Mouse (Mus musculus) liver, embryonic 12.5 days (tissue): ENCODE results near the gene Taok3. TPM values are rescaled to one million over a fixed set of nuclear protein-coding genes. Genes with fewer than 3 reads are reported as not detected.

Experiments used
- ATAC-seq: fragments of 200-750 bp; cut with Nextera tagmentation; 2 replicates; pipeline ENCODE4 v1.8.0; 2017; ENCODE audit warnings: moderate number of reproducible peaks, mild to moderate bottlenecking, moderate library complexity
- H3K27ac ChIP-seq: fragments of 300-500 bp; sonication (generic); 2 replicates; pipeline ENCODE4 v1.5.1; 2016; ENCODE audit warnings: mild to moderate bottlenecking
- H3K27me3 ChIP-seq: fragments of 300-500 bp; sonication (generic); replicated peaks from 2 replicates; pipeline ENCODE4 v1.6.1; 2016; ENCODE audit warnings: mild to moderate bottlenecking, moderate library complexity
- H3K36me3 ChIP-seq: fragments of 300-500 bp; sonication (generic); 2 replicates; pipeline ENCODE4 v1.6.1; 2016; ENCODE audit warnings: mild to moderate bottlenecking, moderate library complexity
- H3K4me1 ChIP-seq: fragments of 300-500 bp; sonication (generic); 2 replicates; pipeline ENCODE4 v1.6.1; 2016
- H3K4me2 ChIP-seq: fragments of 300-500 bp; sonication (generic); 2 replicates; pipeline ENCODE4 v1.6.1; 2016; ENCODE audit warnings: mild to moderate bottlenecking, moderate library complexity
- H3K4me3 ChIP-seq: fragments of 300-500 bp; sonication (generic); 2 replicates; pipeline ENCODE4 v1.5.1; 2016; ENCODE audit warnings: mild to moderate bottlenecking, moderate library complexity
- H3K9ac ChIP-seq: fragments of 300-500 bp; sonication (generic); 2 replicates; pipeline ENCODE4 v1.6.1; 2016; ENCODE audit warnings: mild to moderate bottlenecking, moderate library complexity
- H3K9me3 ChIP-seq: fragments of 300-500 bp; sonication (generic); replicated peaks from 2 replicates; pipeline ENCODE4 v1.6.1; 2016; ENCODE audit warnings: mild to moderate bottlenecking, moderate library complexity
- WGBS: fragments of 180-500 bp; shearing (Covaris S2); methylation state at CpG from one replicate; pipeline ENCODE4 v1.1.7; 2016; ENCODE audit not compliant: insufficient replicate concordance; 5-methylcytosine and 5-hydroxymethylcytosine counted together
- polyA plus RNA-seq: library from polyadenylated mRNA; unstranded; fragments of >200 nt; fragmentation: Nextera tagmentation; extraction: Ambion mirVana; gene quantifications from 2 replicates; pipeline ENCODE4 v1.2.1, GENCODE M21; 2016

The Taok3 gene
- polyA plus RNA-seq, 1 experiment from 2014 or later: 67.9 TPM

GRCm38 (mm10) chr5:117149054-117149942 lies 29.4 kb downstream of the Taok3 start:
- ATAC-seq: peak; percentile 53
- Histone ChIP-seq H3K4me3 (no peak overlapping the region), H3K36me3 (peaks cover 81% of the 10 kb centered on the region), H3K9me3 (peaks cover 11% of the 10 kb centered on the region), H3K4me1 (peaks cover 64% of the 10 kb centered on the region), H3K27ac (peak overlapping the region; percentile 32; the same call in 1 of the 2 replicates), H3K4me2 (peak overlapping the region; percentile 18; the same call in 1 of the 2 replicates), H3K27me3 (no peaks in the 10 kb centered on the region), H3K9ac (no peak overlapping the region)
- WGBS: 36% methylated on average over 16 of the region's 16 CpGs

- no peak for ATAC-seq
- no peaks in the 10 kb centered on the region for H3K27me3 ChIP-seq
- no peak overlapping the region; the same call in 1 of the 2 replicates for H3K27ac ChIP-seq
- H3K4me1 ChIP-seq: peaks cover 56% of the 10 kb centered on the region
- H3K9me3 ChIP-seq: peaks cover 11% of the 10 kb centered on the region
- no peak overlapping the region for H3K9ac ChIP-seq
- 59% methylated on average over 5 of the region's 5 CpGs for WGBS
- H3K4me3 ChIP-seq: no peak overlapping the region
- no peak overlapping the region for H3K4me2 ChIP-seq
- peaks cover 83% of the 10 kb centered on the region for H3K36me3 ChIP-seq
These were observed 30.1 kb downstream of the Taok3 start for GRCm38 (mm10) chr5:117150068-117150467.

GRCm38 (mm10) chr5:117152944-117153343 lies 33.0 kb downstream of the Taok3 start:
- H3K4me1 ChIP-seq: peaks cover 38% of the 10 kb centered on the region
- H3K36me3 ChIP-seq: peaks cover 79% of the 10 kb centered on the region
- no peak overlapping the region for H3K4me3 ChIP-seq
- no peak overlapping the region for H3K27ac ChIP-seq
- no peak for ATAC-seq
- no peak overlapping the region for H3K4me2 ChIP-seq
- H3K9me3 ChIP-seq: no peaks in the 10 kb centered on the region
- H3K27me3 ChIP-seq: no peaks in the 10 kb centered on the region
- no peak overlapping the region for H3K9ac ChIP-seq

GRCm38 (mm10) chr5:117153527-117154091 lies 33.7 kb downstream of the Taok3 start:
- Histone ChIP-seq H3K4me3 (no peak overlapping the region), H3K27ac (no peak overlapping the region), H3K4me2 (no peak overlapping the region), H3K9me3 (no peaks in the 10 kb centered on the region), H3K4me1 (peaks cover 31% of the 10 kb centered on the region), H3K9ac (no peak overlapping the region), H3K36me3 (peaks cover 79% of the 10 kb centered on the region), H3K27me3 (no peaks in the 10 kb centered on the region)
- 80% methylated on average over 15 of the region's 15 CpGs for WGBS
- no peak for ATAC-seq

- Histone ChIP-seq H3K4me2 (no peak overlapping the region), H3K9ac (no peak overlapping the region), H3K9me3 (no peaks in the 10 kb centered on the region), H3K27ac (0 out of 2 replicates have a peak overlapping the region, but pooled peaks have one; percentile 36), H3K36me3 (peaks cover 79% of the 10 kb centered on the region), H3K4me1 (peaks cover 31% of the 10 kb centered on the region), H3K27me3 (no peaks in the 10 kb centered on the region), H3K4me3 (no peak overlapping the region)
- ATAC-seq: no peak
- WGBS: 79% methylated on average over 7 of the region's 7 CpGs
These were observed 38.5 kb downstream of the Taok3 start for GRCm38 (mm10) chr5:117158335-117159018.

GRCm38 (mm10) chr5:117159326-117159725 lies 39.4 kb downstream of the Taok3 start:
- Histone ChIP-seq H3K27me3 (no peaks in the 10 kb centered on the region), H3K4me2 (no peak overlapping the region), H3K4me1 (peaks cover 29% of the 10 kb centered on the region), H3K9me3 (no peaks in the 10 kb centered on the region), H3K4me3 (no peak overlapping the region), H3K27ac (no peak overlapping the region), H3K36me3 (peaks cover 78% of the 10 kb centered on the region), H3K9ac (no peak overlapping the region)
- 73% methylated on average over 8 of the region's 8 CpGs for WGBS
- ATAC-seq: no peak

- Histone ChIP-seq H3K9me3 (no peaks in the 10 kb centered on the region), H3K4me1 (peaks cover 32% of the 10 kb centered on the region), H3K27me3 (no peaks in the 10 kb centered on the region), H3K4me2 (no peak overlapping the region), H3K36me3 (peaks cover 78% of the 10 kb centered on the region), H3K27ac (no peak overlapping the region), H3K9ac (no peak overlapping the region), H3K4me3 (no peak overlapping the region)
- no peak for ATAC-seq
- 69% methylated on average over 6 of the region's 6 CpGs for WGBS
These were observed 39.9 kb downstream of the Taok3 start for GRCm38 (mm10) chr5:117159805-117160291.

- H3K27ac ChIP-seq: no peak overlapping the region
- no peak for ATAC-seq
These were observed 40.6 kb downstream of the Taok3 start for GRCm38 (mm10) chr5:117160499-117160898.

GRCm38 (mm10) chr5:117163790-117164189 lies 43.9 kb downstream of the Taok3 start:
- WGBS: 93% methylated on average over 13 of the region's 13 CpGs
- no peak overlapping the region for H3K9ac ChIP-seq
- no peak overlapping the region for H3K4me2 ChIP-seq
- no peaks in the 10 kb centered on the region for H3K9me3 ChIP-seq
- no peak overlapping the region for H3K4me3 ChIP-seq
- peaks cover 43% of the 10 kb centered on the region for H3K4me1 ChIP-seq
- no peak for ATAC-seq
- H3K27ac ChIP-seq: no peak overlapping the region
- no peaks in the 10 kb centered on the region for H3K27me3 ChIP-seq
- peaks cover 84% of the 10 kb centered on the region for H3K36me3 ChIP-seq

More at GRCm38 (mm10) chr5:117160499-117160898, 40.6 kb downstream of the Taok3 start:
- no peaks in the 10 kb centered on the region for H3K27me3 ChIP-seq
- WGBS: 82% methylated on average over 10 of the region's 10 CpGs
- H3K4me1 ChIP-seq: peaks cover 35% of the 10 kb centered on the region
- H3K36me3 ChIP-seq: peaks cover 78% of the 10 kb centered on the region
- H3K4me2 ChIP-seq: no peak overlapping the region
- no peaks in the 10 kb centered on the region for H3K9me3 ChIP-seq
- no peak overlapping the region for H3K4me3 ChIP-seq
- H3K9ac ChIP-seq: no peak overlapping the region

GRCm38 (mm10) chr5:117164516-117164915 lies 44.6 kb downstream of the Taok3 start:
- no peaks in the 10 kb centered on the region for H3K9me3 ChIP-seq
- peaks cover 36% of the 10 kb centered on the region for H3K4me1 ChIP-seq
- H3K27me3 ChIP-seq: no peaks in the 10 kb centered on the region
- 86% methylated on average over 5 of the region's 5 CpGs for WGBS
- H3K4me2 ChIP-seq: no peak overlapping the region
- H3K36me3 ChIP-seq: peaks cover 84% of the 10 kb centered on the region
- no peak overlapping the region for H3K9ac ChIP-seq
- no peak overlapping the region for H3K4me3 ChIP-seq
- ATAC-seq: no peak
- no peak overlapping the region for H3K27ac ChIP-seq

- Histone ChIP-seq H3K9ac (no peak overlapping the region), H3K27me3 (no peaks in the 10 kb centered on the region), H3K4me3 (no peak overlapping the region), H3K4me2 (no peak overlapping the region), H3K36me3 (peaks cover 84% of the 10 kb centered on the region), H3K27ac (no peak overlapping the region), H3K9me3 (no peaks in the 10 kb centered on the region), H3K4me1 (peaks cover 35% of the 10 kb centered on the region)
- ATAC-seq: no peak
- 83% methylated on average over 2 of the region's 2 CpGs for WGBS
These were observed 45.0 kb downstream of the Taok3 start for GRCm38 (mm10) chr5:117164923-117165322.

- no peak overlapping the region for H3K27ac ChIP-seq
- H3K9ac ChIP-seq: no peak overlapping the region
- peaks cover 42% of the 10 kb centered on the region for H3K4me1 ChIP-seq
- H3K4me3 ChIP-seq: no peak overlapping the region
- H3K27me3 ChIP-seq: no peaks in the 10 kb centered on the region
- no peaks in the 10 kb centered on the region for H3K9me3 ChIP-seq
- ATAC-seq: no peak
- 82% methylated on average over 2 of the region's 2 CpGs for WGBS
- no peak overlapping the region for H3K4me2 ChIP-seq
- peaks cover 82% of the 10 kb centered on the region for H3K36me3 ChIP-seq
These were observed 46.0 kb downstream of the Taok3 start for GRCm38 (mm10) chr5:117165946-117166345.
